Mouse (Mus musculus) lung, postnatal 0 days (tissue): ENCODE results near the gene Usp6nl. TPM values are rescaled to one million over a fixed set of nuclear protein-coding genes. Genes with fewer than 3 reads are reported as not detected.

Experiments used
- ATAC-seq: fragments of 200-750 bp; cut with Nextera tagmentation; 2 replicates; pipeline ENCODE4 v1.8.0; 2017; ENCODE audit warnings: moderate library complexity
- DNase-seq: peaks from one replicate; pipeline ENCODE4 v3.0.0-alpha.2; 2016; ENCODE audit warnings: low spot score
- H3K27ac ChIP-seq: fragments of 300-500 bp; sonication (generic); 2 replicates; pipeline ENCODE4 v1.5.1; 2014; ENCODE audit warnings: antibody characterized with exemption, mild to moderate bottlenecking, low read length, mixed read lengths
- H3K27me3 ChIP-seq: fragments of 300-500 bp; sonication (generic); replicated peaks from 2 replicates; pipeline ENCODE4 v1.6.1; 2014; ENCODE audit warnings: low read length, mixed read lengths; ENCODE audit not compliant: insufficient read depth
- H3K36me3 ChIP-seq: fragments of 300-500 bp; sonication (generic); 2 replicates; pipeline ENCODE4 v1.6.1; 2014; ENCODE audit warnings: low read length, mixed read lengths; ENCODE audit not compliant: insufficient read depth
- H3K4me1 ChIP-seq: fragments of 300-500 bp; sonication (generic); 2 replicates; pipeline ENCODE4 v1.6.1; 2014; ENCODE audit warnings: antibody characterized with exemption, low read depth, low read length, mixed read lengths; ENCODE audit not compliant: insufficient read depth
- H3K4me2 ChIP-seq: fragments of 300-500 bp; sonication (generic); replicated peaks from 2 replicates; pipeline ENCODE4 v1.6.1; 2014; ENCODE audit warnings: low read depth, mild to moderate bottlenecking, low read length, moderate library complexity, mixed read lengths
- H3K4me3 ChIP-seq: fragments of 300-500 bp; sonication (generic); 2 replicates; pipeline ENCODE4 v1.5.1; 2014; ENCODE audit warnings: low read depth, low read length
- H3K9ac ChIP-seq: fragments of 300-500 bp; sonication (generic); replicated peaks from 2 replicates; pipeline ENCODE4 v1.6.1; 2014; ENCODE audit warnings: low read depth, mild to moderate bottlenecking
- H3K9me3 ChIP-seq: fragments of 300-500 bp; sonication (generic); 2 replicates; pipeline ENCODE4 v1.6.1; 2016; ENCODE audit warnings: low read length, mixed read lengths
- CTCF ChIP-seq: IDR thresholded peaks from 2 replicates; pipeline ENCODE4 v1.5.1; 2016; ENCODE audit warnings: antibody characterized with exemption, mild to moderate bottlenecking
- EP300 ChIP-seq: IDR thresholded peaks from 2 replicates; pipeline ENCODE4 v1.6.1; 2016; ENCODE audit warnings: antibody characterized with exemption, mild to moderate bottlenecking, control low read depth
- WGBS: fragments of 180-500 bp; shearing (Covaris S2); extraction: QIAGEN DNeasy Blood & Tissue Kit; methylation state at CpG from one replicate; pipeline ENCODE4 v1.1.7; 2014; 5-methylcytosine and 5-hydroxymethylcytosine counted together
- polyA plus RNA-seq: library from polyadenylated mRNA; unstranded; fragments of >200 nt; fragmentation: Nextera tagmentation; extraction: Ambion mirVana; gene quantifications from 2 replicates; pipeline ENCODE4 v1.2.1, GENCODE M21; 2015

Usp6nl gene
- polyA plus RNA-seq, 1 experiment from 2014 or later = 9.5 TPM

GRCm38 (mm10) chr2:6389162-6389561 is 66.7 kb downstream of the Usp6nl start:
- H3K9me3 ChIP-seq = no peaks in the 10 kb centered on the region
- TF ChIP-seq CTCF (no peak), EP300 (no peak)
- ATAC-seq = no peak

GRCm38 (mm10) chr2:6391261-6391660 is 68.8 kb downstream of the Usp6nl start:
- Histone ChIP-seq H3K27ac (no peak overlapping the region), H3K9me3 (no peaks in the 10 kb centered on the region), H3K4me3 (no peak overlapping the region), H3K36me3 (no peaks in the 10 kb centered on the region), H3K9ac (no peak overlapping the region), H3K4me2 (no peak overlapping the region), H3K27me3 (no peaks in the 10 kb centered on the region), H3K4me1 (peaks cover 2% of the 10 kb centered on the region; the same call in 1 of the 2 replicates)
- no peak for DNase-seq
- peak; percentile 11; the same call in 1 of the 2 replicates for ATAC-seq
- TF ChIP-seq EP300 = no peak
- TF ChIP-seq CTCF = no peak
- WGBS = 21% methylated on average over 2 of the region's 3 CpGs

More at GRCm38 (mm10) chr2:6389162-6389561, 66.7 kb downstream of the Usp6nl start:
- H3K4me1 ChIP-seq = no peaks in the 10 kb centered on the region
- no peak overlapping the region for H3K9ac ChIP-seq
- H3K4me2 ChIP-seq = no peak overlapping the region
- DNase-seq = no peak
- no peaks in the 10 kb centered on the region for H3K27me3 ChIP-seq
- no peaks in the 10 kb centered on the region for H3K36me3 ChIP-seq
- H3K27ac ChIP-seq = no peak overlapping the region
- 81% methylated on average over 3 of the region's 3 CpGs for WGBS
- H3K4me3 ChIP-seq = no peak overlapping the region

- Histone ChIP-seq H3K9ac (no peak overlapping the region), H3K27me3 (no peaks in the 10 kb centered on the region), H3K4me1 (peaks cover 3% of the 10 kb centered on the region; the same call in 1 of the 2 replicates), H3K27ac (no peak overlapping the region), H3K36me3 (no peaks in the 10 kb centered on the region), H3K9me3 (no peaks in the 10 kb centered on the region), H3K4me2 (no peak overlapping the region), H3K4me3 (no peak overlapping the region)
- TF ChIP-seq CTCF = no peak
- no peak for TF ChIP-seq EP300
- ATAC-seq (no peak), DNase-seq (no peak)
- 67% methylated on average over 6 of the region's 6 CpGs for WGBS
Measured at GRCm38 (mm10) chr2:6391940-6392339, 69.5 kb downstream of the Usp6nl start.

- H3K9ac ChIP-seq = no peak overlapping the region
- H3K36me3 ChIP-seq = no peaks in the 10 kb centered on the region
- peak; percentile 64 for DNase-seq
- no peaks in the 10 kb centered on the region for H3K9me3 ChIP-seq
- WGBS = 62% methylated on average over 7 of the region's 7 CpGs
- peak; percentile 25; the same call in 1 of the 2 replicates for ATAC-seq
- H3K4me3 ChIP-seq = no peak overlapping the region
- H3K4me1 ChIP-seq = peaks cover 9% of the 10 kb centered on the region; the same call in 1 of the 2 replicates
- TF ChIP-seq CTCF (no peak), EP300 (no peak)
- H3K4me2 ChIP-seq = no peak overlapping the region
- peak overlapping the region; percentile 9; the same call in 1 of the 2 replicates for H3K27ac ChIP-seq
- H3K27me3 ChIP-seq = no peaks in the 10 kb centered on the region
Measured at GRCm38 (mm10) chr2:6395851-6396625, 73.6 kb downstream of the Usp6nl start.

GRCm38 (mm10) chr2:6396626-6397146 is 74.2 kb downstream of the Usp6nl start:
- peak overlapping the region; percentile 9; the same call in 1 of the 2 replicates for H3K27ac ChIP-seq
- H3K4me3 ChIP-seq = no peak overlapping the region
- no peaks in the 10 kb centered on the region for H3K36me3 ChIP-seq
- H3K9ac ChIP-seq = no peak overlapping the region
- no peak for ATAC-seq
- WGBS = 29% methylated on average over 1 of the region's 1 CpGs
- TF ChIP-seq CTCF (no peak), EP300 (no peak)
- no peaks in the 10 kb centered on the region for H3K9me3 ChIP-seq
- H3K4me2 ChIP-seq = no peak overlapping the region
- DNase-seq = no peak
- H3K4me1 ChIP-seq = peaks cover 9% of the 10 kb centered on the region; the same call in 1 of the 2 replicates
- no peaks in the 10 kb centered on the region for H3K27me3 ChIP-seq

- Histone ChIP-seq H3K27me3 (no peaks in the 10 kb centered on the region), H3K4me2 (no peak overlapping the region), H3K4me3 (no peak overlapping the region), H3K36me3 (no peaks in the 10 kb centered on the region), H3K9ac (no peak overlapping the region), H3K9me3 (no peaks in the 10 kb centered on the region), H3K4me1 (peaks cover 9% of the 10 kb centered on the region; the same call in 1 of the 2 replicates), H3K27ac (no peak overlapping the region)
- 62% methylated on average over 3 of the region's 3 CpGs for WGBS
- ATAC-seq = no peak
- no peak for DNase-seq
- TF ChIP-seq EP300 = no peak
- no peak for TF ChIP-seq CTCF
Measured at GRCm38 (mm10) chr2:6397166-6397565, 74.7 kb downstream of the Usp6nl start.
